Mouse (Mus musculus) midbrain, embryonic 15.5 days (tissue): ENCODE data around the gene Bex1. TPM values are rescaled to one million over a fixed set of nuclear protein-coding genes. Genes with fewer than 3 reads are reported as not detected.
A peak's percentile ranks its signal among the peaks of the same experiment; 100 is the strongest.

ENCODE experiments used
- ATAC-seq: fragments of 200-750 bp; cut with Nextera tagmentation; replicated peaks from 2 replicates; pipeline ENCODE4 v1.8.0; 2017; ENCODE audit warnings: moderate TSS enrichment
- H3K27ac ChIP-seq: fragments of 300-500 bp; sonication (generic); 2 replicates; pipeline ENCODE4 v1.5.1; 2015; ENCODE audit warnings: mild to moderate bottlenecking, inconsistent platforms
- H3K27me3 ChIP-seq: fragments of 300-500 bp; sonication (generic); replicated peaks from 2 replicates; pipeline ENCODE4 v1.6.1; 2015; ENCODE audit warnings: inconsistent platforms
- H3K36me3 ChIP-seq: fragments of 300-500 bp; sonication (generic); replicated peaks from 2 replicates; pipeline ENCODE4 v1.6.1; 2015; ENCODE audit warnings: inconsistent platforms
- H3K4me1 ChIP-seq: fragments of 300-500 bp; sonication (generic); 2 replicates; pipeline ENCODE4 v1.6.1; 2015; ENCODE audit warnings: inconsistent platforms
- H3K4me2 ChIP-seq: fragments of 300-500 bp; sonication (generic); 2 replicates; pipeline ENCODE4 v1.6.1; 2015; ENCODE audit warnings: inconsistent platforms, mild to moderate bottlenecking, moderate library complexity
- H3K4me3 ChIP-seq: fragments of 300-500 bp; sonication (generic); 2 replicates; pipeline ENCODE4 v1.5.1; 2015; ENCODE audit warnings: mild to moderate bottlenecking, inconsistent platforms
- H3K9ac ChIP-seq: fragments of 300-500 bp; sonication (generic); 2 replicates; pipeline ENCODE4 v1.6.1; 2015; ENCODE audit warnings: mild to moderate bottlenecking, inconsistent platforms
- H3K9me3 ChIP-seq: fragments of 300-500 bp; sonication (generic); 2 replicates; pipeline ENCODE4 v1.6.1; 2016; ENCODE audit warnings: inconsistent platforms
- WGBS: fragments of 180-500 bp; shearing (Covaris S2); methylation state at CpG from one replicate; pipeline ENCODE4 v1.1.7; 2015; ENCODE audit warnings: mixed read lengths; 5-methylcytosine and 5-hydroxymethylcytosine counted together
- microRNA-seq: library from miRNA; unstranded; fragments of <30 nt; microRNA quantifications from one replicate; pipeline ENCODE4, GENCODE M21; 2016
- polyA plus RNA-seq: library from polyadenylated mRNA; unstranded; fragments of >200 nt; fragmentation: Nextera tagmentation; extraction: Ambion mirVana; gene quantifications from 2 replicates; pipeline ENCODE4 v1.2.1, GENCODE M21; 2015

Gene Bex1
- polyA plus RNA-seq, 1 experiment from 2014 or later: 277 TPM

- Histone ChIP-seq H3K27ac (no peak overlapping the region), H3K36me3 (no peaks in the 10 kb centered on the region), H3K9ac (no peak overlapping the region), H3K27me3 (no peaks in the 10 kb centered on the region), H3K9me3 (no peaks in the 10 kb centered on the region), H3K4me2 (peak overlapping the region; percentile 49), H3K4me1 (peaks cover 3% of the 10 kb centered on the region; the same call in 1 of the 2 replicates), H3K4me3 (peak overlapping the region; percentile 56)
- WGBS: 66% methylated on average over 10 of the region's 10 CpGs
- ATAC-seq: no peak
Observed at GRCm38 (mm10) chrX:136170625-136171024, 44.7 kb downstream of the Bex1 start.

Small RNA genes lying within 50 kb of the gene (microRNA-seq; reads per million reads assigned to microRNA genes)
- gene Mir6383: not detected

Other genes with a start within 250 kb of the Bex1 start
- gene Arxes2, start 221.7 kb downstream of the Bex1 start, polyA plus RNA-seq: 299 and 305 TPM in 2 replicates
- 153 and 164 TPM in 2 replicates for gene Arxes1, start 182.1 kb downstream of the Bex1 start, polyA plus RNA-seq
- 787 TPM in 2 replicates for gene Bex2, start 147.3 kb downstream of the Bex1 start, polyA plus RNA-seq
- gene Nxf3, start 130.3 kb downstream of the Bex1 start, polyA plus RNA-seq: not detected in 2 replicates
- 136 and 147 TPM in 2 replicates for gene Bex4, start 76.5 kb downstream of the Bex1 start, polyA plus RNA-seq
- gene Tceal8, start 43.2 kb downstream of the Bex1 start, polyA plus RNA-seq: 112 and 114 TPM in 2 replicates
- gene Tceal5, start 11.6 kb downstream of the Bex1 start, polyA plus RNA-seq: 33.3 TPM in 2 replicates
- gene Tceal7, start 734 bp downstream of the Bex1 start, polyA plus RNA-seq: 2.7 and 3.2 TPM in 2 replicates
- gene Tceal9, start 29.6 kb upstream of the Bex1 start, polyA plus RNA-seq: 248 and 258 TPM in 2 replicates
- 659 and 684 TPM in 2 replicates for gene Bex3, start 54.7 kb upstream of the Bex1 start, polyA plus RNA-seq